Mouse (Mus musculus): ENCODE results near the gene Rab11fip4.

Rab11fip4 gene

DNA sequence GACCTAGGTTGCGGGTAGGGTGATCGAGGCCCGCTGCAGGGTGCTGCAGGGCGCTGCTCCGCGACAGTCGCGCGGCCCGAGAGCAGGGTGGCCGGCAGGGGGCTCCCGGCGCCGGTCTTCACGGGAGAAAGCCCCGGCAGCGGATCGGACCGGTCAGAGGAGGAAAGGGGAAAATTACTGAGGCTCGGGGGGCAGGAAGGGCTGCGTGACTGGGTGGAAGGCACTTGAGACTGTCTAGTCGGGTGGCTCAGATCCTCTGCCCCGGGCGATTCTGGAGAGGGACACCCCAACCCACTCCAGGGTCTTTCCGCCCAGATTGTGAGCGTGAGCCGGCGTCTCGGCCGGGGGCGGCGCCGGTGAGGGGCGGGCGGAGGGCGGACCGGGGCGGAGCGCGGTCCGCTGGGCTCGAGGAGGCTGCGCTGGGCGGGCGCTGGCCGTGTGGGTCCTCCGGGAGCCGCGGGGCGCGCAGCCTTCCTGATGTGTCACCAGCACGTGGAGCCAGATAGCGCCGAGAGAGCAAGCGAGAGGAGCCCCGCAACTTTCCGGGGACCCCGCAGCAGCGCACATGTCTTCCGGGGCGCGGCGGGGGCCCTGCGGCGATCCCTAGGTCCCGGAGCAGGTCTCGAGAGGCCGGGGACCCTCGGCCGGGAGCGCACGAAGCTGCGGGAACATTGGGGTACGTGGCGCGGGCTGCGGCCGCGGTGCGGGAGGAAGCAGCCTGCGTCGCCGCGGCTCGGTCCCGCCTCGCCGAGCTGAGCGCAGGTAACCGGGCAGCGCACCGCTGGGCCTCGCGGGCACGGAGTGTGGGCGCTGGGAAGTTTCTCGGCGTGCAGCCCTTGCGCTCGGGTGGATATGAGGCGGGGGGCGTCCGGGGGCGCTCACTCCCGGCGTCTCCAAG, 120.1 kb downstream of the Rab11fip4 start:
- peak; percentile 87 for DNase-seq (ENCODE audit: extremely low spot score, low spot score)

DNA sequence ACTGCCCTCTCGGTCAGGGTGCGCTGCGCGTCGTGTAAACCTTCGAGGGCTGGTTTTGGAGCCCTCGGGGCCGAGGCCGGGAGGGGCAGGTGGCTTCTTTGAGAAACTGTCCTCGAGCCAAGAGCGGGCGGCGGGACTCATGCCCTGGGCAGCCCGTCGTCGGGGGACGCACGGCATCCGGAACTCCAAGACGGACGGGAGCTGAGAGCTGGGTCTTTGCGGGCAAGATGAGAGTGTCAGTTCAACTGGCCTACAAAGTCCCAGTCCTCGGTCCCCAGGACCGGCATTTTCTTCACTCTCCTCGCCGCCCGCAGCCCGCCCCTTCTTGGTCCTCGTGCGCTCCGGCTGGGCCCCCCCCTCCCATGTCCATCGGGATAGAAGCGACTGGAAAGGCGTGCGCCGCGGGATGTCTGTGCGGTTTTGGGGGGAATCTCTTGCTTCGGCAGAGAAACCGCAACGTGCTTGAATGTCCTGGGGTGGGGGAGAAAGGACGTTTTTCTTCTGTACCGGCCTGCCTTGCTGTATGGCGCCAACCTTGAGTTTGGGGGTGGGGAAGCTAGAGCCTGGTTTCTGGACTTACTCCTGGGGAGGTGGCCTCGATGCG, 120.9 kb downstream of the Rab11fip4 start:
- peak; percentile 68 for DNase-seq (ENCODE audit: extremely low spot score, low spot score)

DNA sequence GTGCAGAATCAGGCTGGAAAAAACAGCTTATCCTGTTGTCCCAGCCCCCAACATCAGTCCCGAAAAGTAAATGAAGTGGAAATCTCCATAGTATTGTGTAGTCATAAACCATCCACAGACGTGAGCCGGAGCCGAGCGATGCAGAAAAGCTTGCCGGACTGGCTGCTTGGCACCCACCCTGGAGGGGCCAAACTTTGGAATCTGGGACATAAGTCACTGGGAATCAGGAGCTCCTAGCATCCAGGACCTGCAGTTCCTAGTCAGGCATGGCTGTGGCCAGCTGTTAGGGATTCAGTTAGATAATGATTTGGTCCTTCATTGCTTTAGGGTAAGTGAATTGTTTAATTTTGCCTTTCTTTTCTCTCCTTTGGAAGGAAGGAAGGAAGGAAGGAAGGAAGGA, 122.2 kb downstream of the Rab11fip4 start:
- no peak for DNase-seq (ENCODE audit: extremely low spot score, low spot score)

DNA sequence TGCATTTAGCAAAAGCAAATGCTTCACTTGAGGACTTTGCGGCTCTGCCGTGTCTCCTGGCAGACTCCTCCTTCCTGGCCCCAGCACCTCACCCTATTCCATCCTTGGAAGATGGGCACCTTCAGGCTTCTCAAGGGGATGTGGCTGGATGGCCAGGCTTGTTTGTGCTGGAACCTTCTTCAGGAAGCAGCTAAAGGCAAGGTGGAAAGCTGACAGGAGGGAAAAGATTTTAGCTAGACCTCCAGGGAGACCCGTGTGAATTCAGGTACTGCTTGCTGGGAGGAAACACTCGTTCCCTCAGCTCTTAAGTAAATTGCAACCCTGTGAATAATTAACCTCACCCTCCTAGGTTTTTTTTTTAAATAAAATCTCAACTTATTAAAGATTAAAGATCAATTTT, 122.7 kb downstream of the Rab11fip4 start:
- no peak for DNase-seq (ENCODE audit: extremely low spot score, low spot score)

DNA sequence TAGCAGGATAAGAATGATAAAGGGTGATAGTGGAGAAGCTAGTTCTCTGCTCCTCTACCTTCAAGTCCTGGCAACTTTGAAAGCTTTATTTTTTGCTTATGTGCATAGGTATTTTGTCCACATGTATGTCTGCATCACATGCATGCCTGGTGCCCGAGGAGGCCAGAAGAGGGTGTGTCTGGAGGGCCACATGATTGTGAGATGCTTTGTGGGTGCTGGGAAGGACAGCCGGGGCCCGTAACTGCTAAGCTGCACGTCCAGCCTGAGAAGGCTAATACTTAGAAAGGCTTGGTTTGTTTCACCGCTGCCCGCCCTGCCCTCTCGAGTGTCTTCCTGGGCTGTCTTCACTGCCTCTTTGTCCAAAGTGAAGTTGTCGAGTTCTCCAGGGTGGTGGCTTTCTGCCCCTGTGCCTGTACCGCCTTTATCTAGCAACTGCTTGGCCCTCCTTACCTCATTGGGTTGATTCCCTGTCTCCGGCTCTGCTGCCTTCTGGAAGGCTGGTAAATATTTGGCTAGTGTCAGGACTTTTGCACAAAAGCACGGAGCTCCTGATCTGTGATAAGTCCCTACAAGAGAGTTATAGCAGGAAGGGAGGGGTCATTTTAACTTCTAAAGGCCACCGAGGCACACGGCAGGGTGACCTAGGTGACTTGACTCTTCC, 123.2 kb downstream of the Rab11fip4 start:
- DNase-seq (ENCODE audit: extremely low spot score, low spot score), result no peak

DNA sequence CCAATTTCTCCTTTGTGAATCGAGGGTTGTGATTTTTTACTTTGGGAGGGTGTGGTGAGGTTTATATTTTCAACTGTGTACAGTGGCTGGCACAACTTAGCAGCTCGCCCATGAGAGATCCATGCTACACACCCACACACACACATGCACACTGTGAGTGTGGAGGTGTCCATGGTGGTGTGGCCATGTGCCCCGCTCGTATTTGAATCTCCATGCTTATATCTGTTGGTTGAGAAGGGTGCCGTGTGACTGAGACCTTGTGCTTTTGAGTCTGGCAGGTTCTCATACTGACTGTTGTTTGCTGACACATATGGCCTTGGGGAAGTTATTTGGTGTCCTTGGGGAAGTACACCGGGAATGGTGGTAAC, 123.7 kb downstream of the Rab11fip4 start:
- no peak for DNase-seq (ENCODE audit: extremely low spot score, low spot score)

DNA sequence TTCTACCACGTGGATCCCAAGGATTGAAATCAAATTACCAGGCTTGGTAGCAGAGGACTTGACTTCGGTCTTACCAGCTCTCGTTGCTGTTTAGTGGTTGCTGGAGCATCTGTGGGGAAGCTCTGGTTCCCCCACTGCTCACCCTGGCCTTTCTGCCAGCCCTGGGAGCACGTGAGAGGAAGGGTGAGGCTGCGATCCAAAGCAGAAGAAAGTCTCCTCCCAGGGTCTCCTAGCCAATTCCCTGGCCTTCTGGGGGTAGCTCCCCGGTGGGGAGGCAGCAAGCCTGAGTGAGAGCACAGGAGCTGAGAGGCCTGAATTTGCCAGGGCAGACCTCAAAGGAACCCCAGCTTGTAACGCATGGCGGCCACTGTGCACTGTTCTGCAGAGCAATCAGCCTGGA, 124.3 kb downstream of the Rab11fip4 start:
- no peak for DNase-seq (ENCODE audit: extremely low spot score, low spot score)

DNA sequence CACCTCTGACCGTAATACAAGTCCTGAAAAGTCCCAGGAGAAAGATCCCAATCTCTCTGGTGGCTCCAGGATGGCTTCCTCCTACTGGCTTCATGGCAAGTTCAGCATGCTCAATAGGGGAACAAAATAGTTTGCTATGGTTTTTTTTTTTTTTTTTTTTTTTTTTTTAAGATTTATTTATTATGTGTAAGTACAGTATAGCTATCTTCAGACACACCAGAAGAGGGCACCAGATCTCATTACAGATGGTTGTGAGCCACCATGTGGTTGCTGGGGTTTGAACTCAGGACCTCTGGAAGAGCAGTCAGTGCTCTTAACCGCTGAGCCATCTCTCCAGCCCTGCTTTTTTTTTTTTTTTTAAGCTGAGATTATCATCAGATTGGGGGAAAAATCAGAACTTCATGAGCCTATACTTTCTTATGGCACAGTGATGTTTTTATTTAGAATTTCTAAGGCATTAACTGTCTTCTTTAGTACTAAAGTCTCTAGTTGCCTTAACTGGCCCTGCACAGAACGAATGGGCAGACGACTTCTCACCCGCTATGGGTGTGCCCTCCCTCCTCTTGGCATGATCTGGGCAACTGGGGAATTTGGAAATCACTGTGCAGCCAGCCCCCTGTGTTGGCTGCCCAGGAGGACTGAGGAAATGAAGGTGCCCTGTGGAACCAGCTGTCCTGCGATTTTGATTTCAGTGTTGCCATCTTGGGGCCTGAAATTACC, 124.9 kb downstream of the Rab11fip4 start:
- DNase-seq (ENCODE audit: extremely low spot score, low spot score), result no peak

DNA sequence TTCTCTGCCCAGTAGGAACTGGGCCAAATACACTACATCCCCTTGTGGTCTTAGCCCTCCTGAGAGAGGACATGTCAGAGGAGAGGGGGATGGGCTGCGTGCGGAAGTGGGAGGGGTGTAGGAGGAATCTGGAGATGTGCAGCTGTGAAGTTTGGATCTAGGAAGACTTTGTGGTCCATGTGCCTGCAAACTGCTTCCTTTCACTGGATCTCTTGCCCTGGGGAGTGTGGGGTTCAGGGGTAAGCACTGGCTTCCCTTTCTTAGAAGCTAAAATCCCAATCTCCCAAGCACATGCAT, 125.4 kb downstream of the Rab11fip4 start:
- DNase-seq (ENCODE audit: extremely low spot score, low spot score), result no peak

DNA sequence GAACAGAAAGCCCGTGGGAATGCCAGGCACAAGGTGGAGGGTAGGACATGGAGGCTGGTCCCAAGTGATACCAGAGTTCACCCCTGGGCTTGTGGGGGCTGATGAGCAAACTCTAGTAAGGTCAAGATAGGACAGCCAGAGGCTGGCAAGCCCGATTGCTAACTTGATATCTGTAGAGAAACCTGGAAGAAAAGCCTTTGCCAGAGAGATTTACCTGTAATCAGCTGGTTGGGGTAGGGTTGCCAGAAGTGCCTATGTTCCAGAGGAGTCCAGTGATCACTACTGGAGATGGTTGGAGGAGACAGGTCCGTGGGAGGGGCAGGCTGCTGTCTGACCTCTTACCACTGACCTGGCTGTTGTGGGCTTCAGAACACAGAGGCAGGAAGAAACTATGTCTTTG, 126.3 kb downstream of the Rab11fip4 start:
- no peak for DNase-seq (ENCODE audit: extremely low spot score, low spot score)

DNA sequence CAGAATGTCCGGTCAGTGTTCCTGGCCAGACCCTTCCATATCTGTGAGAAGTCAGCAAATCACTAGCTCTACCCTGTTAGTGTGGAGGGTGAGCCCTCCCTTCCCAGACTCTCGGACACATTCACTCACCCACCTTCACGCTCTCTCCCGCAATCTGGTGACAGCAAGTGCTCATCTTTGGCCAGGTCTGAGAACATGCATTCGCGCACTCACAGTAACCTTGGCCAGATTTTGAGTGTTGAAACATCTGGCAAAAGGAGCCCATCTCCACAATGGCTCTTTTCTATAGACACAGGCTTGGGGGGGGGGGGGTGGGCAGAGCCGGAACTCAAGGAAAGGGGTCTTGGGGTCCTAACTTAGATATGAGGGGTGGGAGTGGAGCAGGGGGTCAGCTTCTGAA, 126.8 kb downstream of the Rab11fip4 start:
- no peak for DNase-seq (ENCODE audit: extremely low spot score, low spot score)

DNA sequence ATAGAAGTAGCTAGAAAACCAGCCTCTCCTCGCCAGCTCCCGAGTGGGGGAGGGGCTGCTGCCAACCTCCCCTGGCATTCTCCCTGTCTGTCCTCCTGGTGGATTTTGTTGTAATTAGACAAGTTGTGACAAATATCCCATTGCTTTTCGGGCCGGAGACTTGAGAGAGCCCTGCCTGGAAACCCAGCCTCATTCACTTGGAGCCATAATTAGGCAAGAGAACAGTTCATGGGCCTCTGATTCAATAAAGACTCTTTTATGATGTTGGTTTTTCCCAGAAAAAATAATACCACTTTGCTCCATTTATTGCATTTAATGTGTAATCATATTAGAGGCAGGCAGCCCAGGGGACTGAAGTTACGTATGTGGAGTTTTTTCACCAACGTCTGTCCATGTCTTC, 127.2 kb downstream of the Rab11fip4 start:
- DNase-seq (ENCODE audit: extremely low spot score, low spot score), result no peak

DNA sequence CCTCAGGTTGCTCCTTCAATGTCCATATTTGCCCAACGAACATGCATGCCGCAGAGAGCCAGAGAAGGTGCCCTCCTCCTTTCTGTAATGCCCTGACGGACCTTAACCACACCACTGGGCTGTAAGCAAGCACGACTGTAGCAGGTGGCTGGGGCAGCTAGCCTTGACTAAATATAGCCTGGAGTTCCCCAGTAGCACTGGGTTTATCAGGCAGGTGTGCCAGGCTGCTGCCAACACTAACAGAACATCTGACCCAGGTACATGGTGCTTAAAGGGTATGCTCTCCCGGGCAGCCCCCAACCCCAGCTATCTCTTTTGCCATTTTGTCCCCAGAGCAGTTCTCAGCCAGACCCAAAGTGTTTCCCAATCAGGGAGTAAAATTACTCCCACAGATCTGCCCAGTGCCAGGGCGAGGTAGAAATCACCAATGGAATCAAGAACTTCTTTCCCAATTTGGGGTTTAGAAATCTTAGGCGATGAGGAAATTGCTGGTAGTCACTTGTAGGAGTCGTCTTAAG, 127.9 kb downstream of the Rab11fip4 start:
- DNase-seq (ENCODE audit: extremely low spot score, low spot score), result no peak

DNA sequence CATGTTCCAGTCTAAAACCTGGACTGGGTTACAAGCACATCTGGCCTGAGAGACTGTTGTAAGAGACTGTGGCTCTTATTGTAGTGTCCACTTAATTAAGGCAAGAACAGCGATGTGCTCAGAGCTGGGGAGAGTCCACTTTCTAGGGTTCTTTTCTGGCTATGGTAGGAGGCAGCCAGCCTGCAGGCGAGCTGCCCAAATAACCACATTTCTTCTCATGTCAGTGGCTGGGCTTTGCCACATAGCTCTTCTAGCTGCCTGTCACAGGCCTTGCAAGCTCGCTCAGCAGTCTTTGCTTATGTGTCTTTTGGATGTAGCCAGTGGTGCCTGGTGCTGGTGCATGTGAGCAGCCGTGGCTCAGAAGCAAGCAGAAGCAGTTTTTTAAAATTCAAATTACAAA, 129.7 kb downstream of the Rab11fip4 start:
- DNase-seq (ENCODE audit: extremely low spot score, low spot score), result no peak

DNA sequence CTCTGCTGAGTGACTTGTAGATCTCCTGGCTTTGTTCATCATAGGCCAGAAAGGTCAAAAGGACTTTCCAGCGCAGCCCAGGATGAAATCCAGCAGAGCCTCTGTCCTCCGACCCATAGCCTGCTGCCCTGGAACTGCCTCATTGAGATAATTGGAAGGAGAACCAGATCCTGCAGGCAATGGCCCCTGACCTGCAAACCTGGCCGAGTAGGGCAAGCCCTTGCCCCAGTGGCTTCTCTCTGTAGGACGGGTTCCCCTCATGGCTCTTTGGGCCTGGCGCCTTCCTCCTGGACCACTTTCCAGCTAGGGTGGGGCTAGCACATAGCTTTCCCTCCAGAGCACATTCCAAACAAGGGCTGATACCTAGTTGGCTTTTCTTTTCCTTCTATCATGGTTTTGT, 131.8 kb downstream of the Rab11fip4 start:
- DNase-seq (ENCODE audit: extremely low spot score, low spot score), result no peak

DNA sequence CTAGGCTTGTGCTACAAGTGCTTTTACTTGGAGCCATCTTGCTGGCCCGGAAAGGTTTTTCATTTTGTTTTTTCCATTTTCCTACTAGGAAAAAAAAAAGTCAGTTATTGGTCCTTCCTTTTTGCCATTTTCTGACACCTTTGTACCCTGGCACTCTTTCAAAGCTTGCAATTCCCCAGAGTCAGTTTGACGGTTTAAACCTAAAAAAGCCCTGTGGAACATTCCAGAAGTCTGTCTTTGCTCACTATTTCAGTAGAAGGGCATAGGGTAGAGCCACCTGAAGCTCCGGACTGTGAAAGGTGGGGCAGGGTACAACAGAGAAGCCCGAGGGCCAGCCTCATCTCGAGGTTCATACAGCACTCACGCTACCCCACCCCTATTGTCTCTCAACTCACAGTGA, 134.0 kb downstream of the Rab11fip4 start:
- no peak for DNase-seq (ENCODE audit: extremely low spot score, low spot score)

DNA sequence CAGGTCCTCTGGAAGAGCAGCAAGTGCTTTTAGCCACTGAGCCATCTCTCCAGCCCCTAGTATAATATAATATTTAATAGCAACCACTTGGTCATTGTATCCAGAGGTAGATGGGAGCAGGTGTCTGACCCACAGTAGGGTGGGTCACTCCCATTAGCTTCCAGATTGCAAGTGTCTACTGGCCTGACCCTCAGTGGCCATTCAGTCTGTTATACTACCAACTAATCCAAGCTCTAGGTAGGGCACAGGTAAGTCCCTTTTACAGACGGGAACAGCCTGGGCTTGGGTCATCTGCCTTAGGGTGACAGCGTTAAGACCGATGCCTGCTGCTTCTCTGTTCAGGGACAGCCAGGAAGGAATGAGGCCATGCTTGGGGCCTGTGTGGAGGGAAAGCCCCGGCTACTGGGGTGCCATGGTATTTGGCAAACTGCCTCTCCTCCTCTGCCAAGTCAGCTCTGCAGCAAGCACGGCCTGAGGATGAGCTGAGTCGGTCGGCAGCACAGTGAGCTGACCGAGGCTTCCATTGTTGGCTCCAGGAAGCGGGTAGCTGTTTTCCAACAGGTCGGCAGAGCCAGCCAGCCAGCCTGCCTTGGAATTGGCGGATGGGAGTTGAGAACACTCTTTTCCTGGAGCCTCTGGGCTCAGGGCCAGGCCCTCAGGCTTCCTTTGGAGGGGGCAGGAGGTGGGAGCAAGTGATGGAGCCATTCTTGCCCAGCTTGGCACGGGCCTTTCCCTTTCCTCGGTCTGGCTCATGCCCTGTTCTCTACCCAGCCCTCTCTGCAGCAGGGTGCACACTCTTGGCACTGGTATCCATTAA, 138.4 kb downstream of the Rab11fip4 start:
- no peak for DNase-seq (ENCODE audit: extremely low spot score, low spot score)

DNA sequence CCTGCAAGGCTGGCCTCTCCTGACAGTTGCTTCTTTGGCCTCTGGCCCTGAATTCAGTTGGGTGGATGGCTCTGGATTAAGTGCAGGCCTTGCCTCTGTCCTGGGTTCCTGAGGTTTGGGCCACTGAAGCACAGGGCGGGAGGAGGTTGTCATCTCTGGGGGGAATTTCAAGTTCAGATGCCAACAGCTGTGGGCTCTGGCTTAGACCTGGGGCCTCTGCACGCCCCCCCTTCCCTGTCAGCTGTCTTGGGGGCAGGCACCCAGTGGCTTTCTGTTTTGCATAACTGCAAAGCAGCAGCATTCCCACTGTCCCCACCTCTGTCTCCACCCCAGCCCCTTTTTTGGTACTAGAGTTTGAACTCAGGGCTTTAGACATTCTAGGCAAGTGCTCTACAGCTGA, 139.4 kb downstream of the Rab11fip4 start:
- DNase-seq (ENCODE audit: extremely low spot score, low spot score), result no peak

DNA sequence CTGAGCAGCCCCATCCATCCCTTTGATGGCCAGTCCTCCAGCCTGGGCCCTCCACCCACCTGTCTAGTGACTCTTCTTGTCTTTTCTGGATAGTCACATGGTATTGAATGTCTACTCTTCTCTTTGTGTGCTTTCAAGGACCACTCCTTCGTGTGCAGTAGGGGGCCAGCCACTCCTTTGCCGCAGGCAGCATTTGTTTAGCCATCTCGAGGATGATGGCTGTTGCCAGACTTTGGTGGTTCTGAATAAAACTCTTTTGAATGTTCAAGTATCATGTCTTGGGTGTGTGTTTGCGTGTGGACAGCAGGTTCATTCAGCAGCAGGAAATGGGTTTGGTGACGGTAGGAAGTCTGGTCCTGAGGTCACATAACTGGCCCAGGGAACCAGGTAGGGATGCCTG, 140.5 kb downstream of the Rab11fip4 start:
- DNase-seq (ENCODE audit: extremely low spot score, low spot score), result no peak

DNA sequence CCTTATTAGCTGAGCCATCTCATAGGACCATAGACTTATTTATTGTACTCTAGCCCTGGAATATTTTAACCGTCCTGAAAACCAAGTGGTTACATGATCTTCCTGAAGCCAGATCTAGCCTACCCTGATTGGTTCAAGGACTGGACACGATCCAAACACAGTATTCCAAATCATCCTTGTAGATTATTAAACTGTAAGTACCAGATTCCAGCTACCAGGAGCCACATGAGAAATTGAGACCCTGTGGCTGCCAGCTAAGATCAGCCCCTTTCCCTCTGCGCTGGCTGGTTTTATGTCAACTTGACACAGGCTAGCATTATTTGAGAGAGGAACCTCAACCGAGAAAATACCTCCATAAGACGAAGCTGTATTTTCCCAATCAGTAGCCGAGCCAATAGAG, 142.0 kb downstream of the Rab11fip4 start:
- DNase-seq (ENCODE audit: extremely low spot score, low spot score), result no peak
